In the genomic region with DNA sequence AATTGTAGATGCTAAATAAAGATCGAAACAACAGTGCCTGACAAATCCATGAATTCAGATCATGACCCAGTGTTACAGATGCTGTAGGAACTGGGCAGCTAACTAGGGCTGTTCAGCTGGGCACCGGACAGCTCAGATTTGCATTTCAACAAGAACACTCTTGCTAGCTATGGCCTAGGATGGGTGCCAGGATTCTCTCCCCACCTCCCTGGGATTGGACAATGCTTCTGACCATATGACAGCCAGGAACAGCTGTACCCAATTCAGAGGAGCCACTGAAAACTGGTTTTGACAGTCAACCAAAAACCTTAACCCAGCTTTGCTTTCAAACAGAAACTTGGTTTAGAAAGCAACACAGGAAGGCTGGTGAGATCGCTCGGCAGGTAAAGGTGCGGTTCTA, we compare ENCODE assay signal across 23 mouse cellular contexts. TPM values are rescaled to one million over a fixed set of nuclear protein-coding genes. Genes with fewer than 3 reads are reported as not detected.
DNase-seq lines count a peak whose midpoint lies in the region; ATAC-seq and TF ChIP-seq lines count a peak whose summit lies in the region.
"Had no signal": no experiment of that assay in that cellular context is flagged by ENCODE, and none has a peak within 500 bp of the region (broad histone marks: within the 10 kb centered on the region; RNA-seq: fewer than 3 reads in every experiment).

No protein-coding gene starts in this region.

- H3K27me3 ChIP-seq in lung, postnatal 0 days (replicated peaks; ENCODE audit: insufficient read depth, low read length) = no peaks in the 10 kb centered on the region
- H3K27me3 ChIP-seq in myocyte (ENCODE audit: control insufficient read depth, insufficient read depth, insufficient read length) = no peaks in the 10 kb centered on the region
- H3K27me3 ChIP-seq: forebrain, embryonic 15.5 days; limb, embryonic 12.5 days; liver, embryonic 13.5 days; neural tube, embryonic 15.5 days; stomach, embryonic 15.5 days had no signal

- no peak overlapping the region for H3ac ChIP-seq in myocyte (ENCODE audit: control insufficient read depth, insufficient read length)

- no peak overlapping the region for H3K4me2 ChIP-seq in lung, postnatal 0 days (replicated peaks; ENCODE audit: low read depth, low read length)
- H3K4me2 ChIP-seq in myocyte (ENCODE audit: low read depth) = peak overlapping the region; percentile 68
- H3K4me2 ChIP-seq: embryonic facial prominence, embryonic 15.5 days; forebrain, embryonic 15.5 days; heart, embryonic 11.5 days; limb, embryonic 12.5 days; liver, embryonic 13.5 days; neural tube, embryonic 15.5 days; stomach, embryonic 15.5 days had no signal

- 78% methylated on average over 5 of the region's 5 CpGs for WGBS in lung, postnatal 0 days

- no peak overlapping the region for H3K9ac ChIP-seq in lung, postnatal 0 days (replicated peaks; ENCODE audit: low read depth)
- H3K9ac ChIP-seq: embryonic facial prominence, embryonic 15.5 days; forebrain, embryonic 15.5 days; limb, embryonic 12.5 days; liver, embryonic 13.5 days; neural tube, embryonic 15.5 days; stomach, embryonic 15.5 days had no signal

- no peaks in the 10 kb centered on the region for H3K4me1 ChIP-seq in lung, postnatal 0 days (ENCODE audit: insufficient read depth, low read depth, low read length)
- H3K4me1 ChIP-seq: limb, embryonic 12.5 days; liver, embryonic 13.5 days; stomach, embryonic 15.5 days had no signal

- DNase-seq in heart, postnatal 4 days = peak; percentile 29
- no peak for DNase-seq in heart, postnatal 14 days
- peak; percentile 39 for DNase-seq in lung, postnatal 0 days (ENCODE audit: low spot score)
- no peak for DNase-seq in lung, postnatal 25 days (ENCODE audit: low spot score)
- DNase-seq in thymus, postnatal 4 days = peak; percentile 14
- DNase-seq in thymus, postnatal 10 days (ENCODE audit: low spot score in 2 of 2) = no peak
- DNase-seq in adrenal gland, adult 2 months = no peak
- DNase-seq: adrenal gland, adult 8-10 months; cerebellum, adult 18-20 months; kidney, adult 9 months; kidney, postnatal 4 days; liver, embryonic 13.5 days; thymus, postnatal 36 days had no signal

- no peak for TF ChIP-seq EP300 in lung, postnatal 0 days (IDR thresholded peaks at IDR 0.05)

- H3K79me2 ChIP-seq in myocyte (ENCODE audit: control insufficient read depth, insufficient read depth) = no peaks in the 10 kb centered on the region

- no peak for ATAC-seq in lung, postnatal 0 days
- ATAC-seq: CD4-positive, CD25-positive, alpha-beta regulatory T cell, adult 4 months; forebrain, embryonic 15.5 days; inflammation-experienced regulatory T-cells, adult 6 months had no signal

- H3K27ac ChIP-seq in lung, postnatal 0 days (ENCODE audit: low read length) = no peak overlapping the region
- H3K27ac ChIP-seq: embryonic facial prominence, embryonic 15.5 days; forebrain, embryonic 15.5 days; limb, embryonic 12.5 days; liver, embryonic 13.5 days; neural tube, embryonic 15.5 days; stomach, embryonic 15.5 days had no signal

- intact Hi-C loops in heart, postnatal 14 days (cut with DNase I) = no loop called here

- TF ChIP-seq POLR2A in myocyte (IDR thresholded peaks at IDR 0.05; ENCODE audit: insufficient read length, low read depth) = no peak

- no peak overlapping the region for H3K4me3 ChIP-seq in lung, postnatal 0 days (ENCODE audit: low read depth, low read length)
- H3K4me3 ChIP-seq in myocyte = no peak overlapping the region
- H3K4me3 ChIP-seq: embryonic facial prominence, embryonic 15.5 days; forebrain, embryonic 15.5 days; limb, embryonic 12.5 days; liver, embryonic 13.5 days; neural tube, embryonic 15.5 days; stomach, embryonic 15.5 days had no signal

- TF ChIP-seq CTCF in lung, postnatal 0 days (IDR thresholded peaks at IDR 0.05) = no peak

- H3K9me3 ChIP-seq in lung, postnatal 0 days (ENCODE audit: low read length) = no peaks in the 10 kb centered on the region
- H3K9me3 ChIP-seq: embryonic facial prominence, embryonic 15.5 days; forebrain, embryonic 15.5 days; G1E; limb, embryonic 12.5 days; liver, embryonic 13.5 days; neural tube, embryonic 15.5 days; stomach, embryonic 15.5 days had no signal

- H3K36me3 ChIP-seq in lung, postnatal 0 days (ENCODE audit: insufficient read depth, low read length) = no peaks in the 10 kb centered on the region
- H3K36me3 ChIP-seq in myocyte (ENCODE audit: control insufficient read depth, insufficient read depth) = no peaks in the 10 kb centered on the region
- H3K36me3 ChIP-seq: embryonic facial prominence, embryonic 15.5 days; forebrain, embryonic 15.5 days; G1E; limb, embryonic 12.5 days; liver, embryonic 13.5 days; neural tube, embryonic 15.5 days; stomach, embryonic 15.5 days had no signal

TF ChIP-seq in myocyte, 11 proteins besides CTCF, POLR2A, EP300 and RAD21:
- TF ChIP-seq MYOG (IDR thresholded peaks at IDR 0.05; ENCODE audit: control insufficient read depth in 1 of 3, insufficient read depth in 1 of 3, insufficient read length in 2 of 3, low read depth in 2 of 3) (no peak), USF1 (IDR thresholded peaks at IDR 0.05; ENCODE audit: low read depth) (no peak), TCF12 (IDR thresholded peaks at IDR 0.05; ENCODE audit: insufficient read depth, poor library complexity, severe bottlenecking) (peak; percentile 28), TCF3 (IDR thresholded peaks at IDR 0.05; ENCODE audit: insufficient read length, low read depth) (no peak), POLR2AphosphoS2 (IDR thresholded peaks at IDR 0.05; ENCODE audit: insufficient read length, low read depth) (no peak), SRF (IDR thresholded peaks at IDR 0.05; ENCODE audit: control insufficient read depth, insufficient read length, low read depth) (no peak), REST (IDR thresholded peaks at IDR 0.05; ENCODE audit: insufficient read depth, insufficient read length) (no peak), MYOD1 (IDR thresholded peaks at IDR 0.05; ENCODE audit: control insufficient read depth in 1 of 3, insufficient read length in 2 of 3, low read depth in 2 of 3) (peak; percentile 93 to 96 (median 96))
TF ChIP-seq in myocyte: peak in this region for 2.

RNA-seq across cellular contexts. Expression of a gene that starts 26.9 kb away (rescaled TPM):
- 10 to 100 TPM; 16.2 to 18.8 TPM for total RNA-seq in heart, postnatal 4 days (2021)
- 10 to 100 TPM; 27.1 to 57.0 TPM for total RNA-seq in heart, postnatal 14 days (2021)
- 2.9 and 5.0 TPM in 2 replicates for polyA plus RNA-seq in lung, postnatal 0 days (2015; fragmentation: Nextera tagmentation; extraction: Ambion mirVana)
- polyA plus RNA-seq in myocyte (2012; fragmentation: generic; extraction: Trizol) = not detected
- total RNA-seq in adrenal gland, adult 2 months (2021) = 10 to 100 TPM; 46.9 to 49.6 TPM
- 25.0 and 26.5 TPM in 2 replicates for polyA plus RNA-seq in adrenal gland, adult 2 months (2012; rRNA removed)
- total RNA-seq: G1E had no signal
- polyA plus RNA-seq: G1E; limb, embryonic 12.5 days had no signal

RNA-seq across cellular contexts. Expression of a gene that starts 50.5 kb away (rescaled TPM):
- total RNA-seq in heart, postnatal 4 days (2021) = 10 to 100 TPM; 72.6 to 79.0 TPM
- total RNA-seq in heart, postnatal 14 days (2021) = 100 to 1,000 TPM; 149 to 157 TPM
- 11.0 TPM in 2 replicates for polyA plus RNA-seq in lung, postnatal 0 days (2015; fragmentation: Nextera tagmentation; extraction: Ambion mirVana)
- polyA plus RNA-seq in myocyte (2012; fragmentation: generic; extraction: Trizol) = 17.0 TPM
- 10 to 100 TPM; 33.7 to 60.9 TPM for total RNA-seq in adrenal gland, adult 2 months (2021)
- 10.9 and 15.2 TPM in 2 replicates for polyA plus RNA-seq in adrenal gland, adult 2 months (2012; rRNA removed)

Comparison
In these comparisons a context has a peak if more than half of its experiments do, and no peak if none do; other contexts are left out.
1. DNase-seq: peak in heart, postnatal 4 days (single experiment), lung, postnatal 0 days (single experiment) and thymus, postnatal 4 days (single experiment); none in heart, postnatal 14 days (0 of 2), lung, postnatal 25 days (single experiment), thymus, postnatal 10 days (0 of 2) and adrenal gland, adult 2 months (single experiment).